9 mouse cellular contexts compared by ENCODE assay signal in genomic region chr7:101349861-101350260, GRCm38 (mm10). TPM values are rescaled to one million over a fixed set of nuclear protein-coding genes. Genes with fewer than 3 reads are reported as not detected.
DNase-seq lines count a peak whose midpoint lies in the region; ATAC-seq and TF ChIP-seq lines count a peak whose summit lies in the region.
"Had no signal": no experiment of that assay in that cellular context is flagged by ENCODE, and none has a peak within 500 bp of the region (broad histone marks: within the 10 kb centered on the region; RNA-seq: fewer than 3 reads in every experiment).

No protein-coding gene starts in this region.

- H3K9ac ChIP-seq in midbrain, embryonic 12.5 days (replicated peaks) = 0 out of 2 replicates have a peak overlapping the region, but pooled peaks have one; percentile 7
- no peak overlapping the region for H3K9ac ChIP-seq in midbrain, embryonic 11.5 days (ENCODE audit: low read length)
- no peak overlapping the region; the same call in 1 of the 2 replicates for H3K9ac ChIP-seq in limb, embryonic 12.5 days (replicated peaks)

- H3K4me1 ChIP-seq in midbrain, embryonic 12.5 days = peaks cover 17% of the 10 kb centered on the region; the same call in 1 of the 2 replicates
- H3K4me1 ChIP-seq in midbrain, embryonic 11.5 days (ENCODE audit: control insufficient read depth, insufficient read depth, low read length) = peaks cover 5% of the 10 kb centered on the region; the same call in 1 of the 2 replicates
- H3K4me1 ChIP-seq in limb, embryonic 12.5 days (replicated peaks) = peaks cover 41% of the 10 kb centered on the region

- ATAC-seq in midbrain, embryonic 12.5 days (ENCODE audit: low FRiP score, low read depth) = no peak
- ATAC-seq in midbrain, embryonic 11.5 days (ENCODE audit: low FRiP score) = no peak
- no peak for ATAC-seq in limb, embryonic 12.5 days (ENCODE audit: insufficient number of reproducible peaks, insufficient read depth, low FRiP score, low TSS enrichment, low read depth)

- no peak for TF ChIP-seq CTCF in gastrocnemius, adult 2 months (IDR thresholded peaks at IDR 0.05)

- no peak overlapping the region for H3K4me3 ChIP-seq in midbrain, embryonic 12.5 days
- H3K4me3 ChIP-seq in midbrain, embryonic 11.5 days (ENCODE audit: low read depth, low read length) = no peak overlapping the region
- H3K4me3 ChIP-seq in limb, embryonic 12.5 days (replicated peaks) = no peak overlapping the region
- no peak overlapping the region for H3K4me3 ChIP-seq in gastrocnemius, adult 2 months
- H3K4me3 ChIP-seq: myocyte had no signal

- no peak overlapping the region for H3K27ac ChIP-seq in midbrain, embryonic 12.5 days (replicated peaks)
- H3K27ac ChIP-seq in midbrain, embryonic 11.5 days (ENCODE audit: low read depth, low read length) = no peak overlapping the region
- H3K27ac ChIP-seq in limb, embryonic 12.5 days = no peak overlapping the region
- H3K27ac ChIP-seq in gastrocnemius, adult 2 months = no peak overlapping the region

- intact Hi-C loops in heart, postnatal 10 days (cut with DNase I) = loop anchor here (5.0 kb wide), 1 partner anchor 38 kb away; no protein-coding TSS in a partner anchor
- intact Hi-C loops in gastrocnemius, adult 2 months (cut with DNase I) = no loop called here

- 31% methylated on average over 2 of the region's 2 CpGs for WGBS in midbrain, embryonic 12.5 days
- 28% methylated on average over 2 of the region's 2 CpGs for WGBS in midbrain, embryonic 11.5 days
- WGBS in limb, embryonic 12.5 days = 34% methylated on average over 2 of the region's 2 CpGs

- H3K27me3 ChIP-seq in midbrain, embryonic 12.5 days = peaks cover 22% of the 10 kb centered on the region
- H3K27me3 ChIP-seq in midbrain, embryonic 11.5 days (ENCODE audit: control insufficient read depth, insufficient read depth, low read length) = peaks cover 8% of the 10 kb centered on the region
- peaks cover 14% of the 10 kb centered on the region for H3K27me3 ChIP-seq in limb, embryonic 12.5 days

- DNase-seq in midbrain, embryonic 11.5 days (ENCODE audit: low spot score, missing footprints) = no peak
- DNase-seq in frontal cortex, postnatal 14 days (ENCODE audit: low spot score in 2 of 2) = peak; percentile 40 to 50
- DNase-seq in right cerebral cortex, postnatal 36 days (ENCODE audit: low spot score in 2 of 2) = peak; percentile 41 to 48
- DNase-seq in heart, postnatal 10 days = no peak
- DNase-seq in adrenal gland, adult 18-20 months (ENCODE audit: low spot score in 2 of 2) = no peak
- no peak for DNase-seq in gastrocnemius, adult 2 months

- no peak overlapping the region for H3K4me2 ChIP-seq in midbrain, embryonic 12.5 days (replicated peaks)
- no peak overlapping the region for H3K4me2 ChIP-seq in midbrain, embryonic 11.5 days
- peak overlapping the region; percentile 95 for H3K4me2 ChIP-seq in limb, embryonic 12.5 days

- no peaks in the 10 kb centered on the region for H3K36me3 ChIP-seq in midbrain, embryonic 12.5 days
- no peaks in the 10 kb centered on the region for H3K36me3 ChIP-seq in midbrain, embryonic 11.5 days (ENCODE audit: control insufficient read depth, insufficient read depth, low read length)
- H3K36me3 ChIP-seq in limb, embryonic 12.5 days = 0 out of 2 replicates have a peak, but pooled peaks cover 1% of the 10 kb centered on the region

- H3K9me3 ChIP-seq in midbrain, embryonic 12.5 days = no peaks in the 10 kb centered on the region
- no peaks in the 10 kb centered on the region for H3K9me3 ChIP-seq in midbrain, embryonic 11.5 days (ENCODE audit: control insufficient read depth, low read length)
- no peaks in the 10 kb centered on the region for H3K9me3 ChIP-seq in limb, embryonic 12.5 days

RNA-seq across cellular contexts. Expression of gene Arap1, which starts 2.0 kb away (rescaled TPM):
- 13.3 and 15.0 TPM in 2 replicates for polyA plus RNA-seq in midbrain, embryonic 12.5 days (2016; fragmentation: Nextera tagmentation; extraction: Ambion mirVana)
- polyA plus RNA-seq in midbrain, embryonic 11.5 days (2014; fragmentation: Nextera tagmentation; extraction: Ambion mirVana) = 10.8 and 11.2 TPM in 2 replicates
- polyA plus RNA-seq in limb, embryonic 12.5 days (2016; fragmentation: Nextera tagmentation; extraction: Ambion mirVana) = 18.0 and 24.0 TPM in 2 replicates
- total RNA-seq in heart, postnatal 10 days (2021) = 10 to 100 TPM; 49.4 to 50.7 TPM
- total RNA-seq in adrenal gland, adult 18-20 months (2021) = 10 to 100 TPM; 24.9 to 39.1 TPM
- 10 to 100 TPM; 19.9 to 30.6 TPM for total RNA-seq in gastrocnemius, adult 2 months (2021)

RNA-seq across cellular contexts. Expression of gene Stard10, which starts 33.0 kb away (rescaled TPM):
- 5.2 and 6.4 TPM in 2 replicates for polyA plus RNA-seq in midbrain, embryonic 12.5 days (2016; fragmentation: Nextera tagmentation; extraction: Ambion mirVana)
- polyA plus RNA-seq in midbrain, embryonic 11.5 days (2014; fragmentation: Nextera tagmentation; extraction: Ambion mirVana) = 5.3 and 5.7 TPM in 2 replicates
- polyA plus RNA-seq in limb, embryonic 12.5 days (2016; fragmentation: Nextera tagmentation; extraction: Ambion mirVana) = 17.2 and 17.8 TPM in 2 replicates
- total RNA-seq in heart, postnatal 10 days (2021) = 10 to 100 TPM; 22.1 to 32.3 TPM
- 10 to 100 TPM; 38.1 to 90.0 TPM for total RNA-seq in adrenal gland, adult 18-20 months (2021)
- 10 to 100 TPM; 32.5 to 49.8 TPM for total RNA-seq in gastrocnemius, adult 2 months (2021)

RNA-seq across cellular contexts. Expression of gene Atg16l2, which starts 47.8 kb away (rescaled TPM):
- polyA plus RNA-seq in midbrain, embryonic 12.5 days (2016; fragmentation: Nextera tagmentation; extraction: Ambion mirVana) = 18.5 and 19.3 TPM in 2 replicates
- polyA plus RNA-seq in midbrain, embryonic 11.5 days (2014; fragmentation: Nextera tagmentation; extraction: Ambion mirVana) = 8.5 and 14.8 TPM in 2 replicates
- 23.2 and 25.8 TPM in 2 replicates for polyA plus RNA-seq in limb, embryonic 12.5 days (2016; fragmentation: Nextera tagmentation; extraction: Ambion mirVana)
- 10 to 100 TPM; 11.4 to 13.7 TPM for total RNA-seq in heart, postnatal 10 days (2021)
- 10 to 100 TPM; 26.7 to 30.9 TPM for total RNA-seq in adrenal gland, adult 18-20 months (2021)
- total RNA-seq in gastrocnemius, adult 2 months (2021) = 10 to 100 TPM in 1 of 2 experiments, 1 to 10 TPM in 1; 8.0 to 12.0 TPM

Comparison
In these comparisons a context has a peak if more than half of its experiments do, and no peak if none do; other contexts are left out.
1. DNase-seq: peak in frontal cortex, postnatal 14 days (2 of 2) and right cerebral cortex, postnatal 36 days (2 of 2); none in midbrain, embryonic 11.5 days (single experiment), heart, postnatal 10 days (0 of 2), adrenal gland, adult 18-20 months (0 of 2) and gastrocnemius, adult 2 months (single experiment).